Mouse (Mus musculus): Measurements from ENCODE around the gene Mrpl28.

DNA sequence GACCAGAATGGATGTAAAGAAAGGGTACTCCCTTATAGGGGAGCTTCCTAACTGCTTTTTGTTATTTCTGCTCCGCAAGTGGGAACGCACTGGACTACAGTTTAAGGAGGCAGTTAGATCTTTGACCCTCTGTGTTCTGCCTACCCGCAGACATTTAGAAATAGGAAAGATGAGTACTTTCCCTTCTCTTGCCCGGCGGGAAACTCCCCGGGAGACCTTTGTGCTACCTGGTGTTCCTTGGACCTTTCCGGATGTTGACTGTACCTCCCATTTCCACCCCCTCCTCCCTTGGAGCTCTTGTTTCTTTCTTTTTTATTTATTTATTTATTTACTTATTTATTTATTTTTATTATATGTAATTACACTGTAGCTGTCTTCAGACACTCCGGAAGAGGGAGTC lies 9.2 kb upstream of the Mrpl28 start:
- TF ChIP-seq CTCF (IDR thresholded peaks at IDR 0.05; ENCODE audit: low read depth, low read length) (no peak), POLR2A (IDR thresholded peaks at IDR 0.05; ENCODE audit: borderline replicate concordance, low read depth, low read length) (no peak)
